Mouse (Mus musculus) bone marrow, adult 2 months (tissue): ENCODE results near the gene Tmem50a. TPM values are rescaled to one million over a fixed set of nuclear protein-coding genes. Genes with fewer than 3 reads are reported as not detected.
A peak's percentile ranks its signal among the peaks of the same experiment; 100 is the strongest.

Experiments
- H3K27ac ChIP-seq: fragments of 200-500 bp; 2 replicates; pipeline ENCODE4 v1.5.1; 2012; ENCODE audit warnings: low read depth, mild to moderate bottlenecking, control low read depth, inconsistent platforms, low read length; ENCODE audit not compliant: control insufficient read depth, poor library complexity, insufficient read depth
- H3K4me1 ChIP-seq: fragments of 200-500 bp; 2 replicates; pipeline ENCODE4 v1.6.1; 2011; ENCODE audit warnings: low read length; ENCODE audit not compliant: control insufficient read depth, insufficient read depth
- H3K4me3 ChIP-seq: fragments of 200-500 bp; replicated peaks from 2 replicates; pipeline ENCODE3; 2011; ENCODE audit warnings: mild to moderate bottlenecking, low read depth, low read length, control low read depth; ENCODE audit not compliant: control insufficient read depth
- CTCF ChIP-seq: fragments of 200-500 bp; IDR thresholded peaks from 2 replicates; pipeline ENCODE4 v1.5.1; 2011; ENCODE audit warnings: low read length, control low read depth; ENCODE audit not compliant: control insufficient read depth, insufficient read depth
- POLR2A ChIP-seq: fragments of 200-500 bp; IDR thresholded peaks from 2 replicates; pipeline ENCODE4 v1.6.1; 2011; ENCODE audit warnings: low read depth, mild to moderate bottlenecking, control low read depth, low read length, borderline replicate concordance; ENCODE audit not compliant: control insufficient read depth
- WGBS: fragments of 180-500 bp; shearing (Covaris S2); methylation state at CpG from one replicate; pipeline ENCODE4 v1.1.7; 2018; 5-methylcytosine and 5-hydroxymethylcytosine counted together
- polyA plus RNA-seq: library from polyadenylated mRNA; stranded (reverse); fragments of >200 nt; gene quantifications from 2 replicates; pipeline ENCODE4 v1.2.4, GENCODE M21; 2011; ENCODE audit warnings: low replicate concordance; ENCODE audit not compliant: missing spikeins, insufficient read depth, insufficient read length

Gene Tmem50a
- polyA plus RNA-seq, 1 experiment: 127 TPM

DNA sequence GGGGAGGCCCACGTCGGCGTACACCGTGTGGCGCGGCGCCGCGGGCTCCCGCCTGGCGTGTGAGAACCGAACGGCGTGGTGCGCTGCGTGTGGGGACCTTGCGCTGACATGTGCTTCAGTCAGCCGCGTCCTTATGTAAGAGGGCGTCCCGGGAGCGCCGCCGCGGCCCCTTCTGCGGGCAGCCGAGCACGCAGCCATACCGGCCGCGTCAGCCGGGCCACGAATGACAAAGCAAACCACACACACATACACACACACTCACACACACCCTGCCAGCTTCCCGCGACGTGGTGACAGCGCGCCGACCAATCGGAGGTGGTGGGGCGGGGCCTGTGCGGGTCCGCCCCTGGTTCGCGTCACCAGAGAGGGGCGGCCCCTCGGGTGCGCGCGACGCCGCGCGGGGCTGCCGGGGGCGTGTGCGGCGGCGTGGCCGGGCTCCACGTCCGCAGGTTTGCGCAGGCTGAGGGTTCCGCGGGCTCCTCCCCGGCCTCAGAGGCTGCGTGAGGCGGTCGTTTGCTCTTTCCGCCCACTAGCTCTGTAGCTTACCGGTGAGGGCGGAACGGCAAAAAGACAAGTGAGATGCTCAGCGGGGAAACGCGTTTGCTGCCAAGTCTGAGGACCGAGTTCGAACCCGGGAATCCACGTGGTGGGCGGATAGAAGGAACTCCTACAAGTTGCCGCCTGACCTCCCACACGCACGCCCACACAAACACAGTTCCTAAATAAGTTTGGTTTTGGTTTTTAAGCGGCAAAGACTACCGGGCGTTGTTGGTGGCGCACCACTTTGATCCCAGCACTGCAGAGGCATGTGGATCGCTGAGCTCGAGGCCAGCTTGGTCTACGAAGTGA lies 61.0 kb downstream of the Tmem50a start:
- under 1% methylated on average over 91 of the region's 91 CpGs for WGBS
- peak overlapping the region; percentile 99 for H3K4me3 ChIP-seq
- TF ChIP-seq CTCF (no peak), POLR2A (peak; percentile 60; the same call in 1 of the 2 replicates)
- H3K27ac ChIP-seq: peak overlapping the region; percentile 97
- no peaks in the 10 kb centered on the region; the same call in 1 of the 2 replicates for H3K4me1 ChIP-seq

DNA sequence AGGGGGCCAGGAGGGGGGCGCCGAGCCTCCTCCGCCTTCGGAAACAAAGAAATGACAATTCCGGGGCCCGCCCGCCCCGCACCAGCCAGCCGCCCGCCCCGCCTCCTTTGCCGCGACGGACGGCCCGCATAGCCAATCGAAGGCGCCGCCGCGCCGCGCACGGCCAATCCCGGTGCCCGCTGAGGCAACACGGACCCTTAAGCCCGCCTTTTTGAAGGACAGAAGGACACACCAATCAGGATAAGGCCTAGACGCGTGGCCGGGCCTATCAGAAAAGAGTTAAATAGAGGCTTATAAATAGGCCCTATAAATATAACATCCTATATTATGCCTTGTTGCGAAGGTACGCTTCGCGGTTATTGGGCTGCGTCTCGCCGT lies 61.6 kb downstream of the Tmem50a start, which contains the start of gene Maco1:
TSS of gene Maco1 (minus strand) at position 87 of the 378 bp plus-strand sequence.
- TF ChIP-seq CTCF: no peak
- peak; percentile 35; the same call in 1 of the 2 replicates for TF ChIP-seq POLR2A
- peaks cover 1% of the 10 kb centered on the region; the same call in 1 of the 2 replicates for H3K4me1 ChIP-seq

DNA sequence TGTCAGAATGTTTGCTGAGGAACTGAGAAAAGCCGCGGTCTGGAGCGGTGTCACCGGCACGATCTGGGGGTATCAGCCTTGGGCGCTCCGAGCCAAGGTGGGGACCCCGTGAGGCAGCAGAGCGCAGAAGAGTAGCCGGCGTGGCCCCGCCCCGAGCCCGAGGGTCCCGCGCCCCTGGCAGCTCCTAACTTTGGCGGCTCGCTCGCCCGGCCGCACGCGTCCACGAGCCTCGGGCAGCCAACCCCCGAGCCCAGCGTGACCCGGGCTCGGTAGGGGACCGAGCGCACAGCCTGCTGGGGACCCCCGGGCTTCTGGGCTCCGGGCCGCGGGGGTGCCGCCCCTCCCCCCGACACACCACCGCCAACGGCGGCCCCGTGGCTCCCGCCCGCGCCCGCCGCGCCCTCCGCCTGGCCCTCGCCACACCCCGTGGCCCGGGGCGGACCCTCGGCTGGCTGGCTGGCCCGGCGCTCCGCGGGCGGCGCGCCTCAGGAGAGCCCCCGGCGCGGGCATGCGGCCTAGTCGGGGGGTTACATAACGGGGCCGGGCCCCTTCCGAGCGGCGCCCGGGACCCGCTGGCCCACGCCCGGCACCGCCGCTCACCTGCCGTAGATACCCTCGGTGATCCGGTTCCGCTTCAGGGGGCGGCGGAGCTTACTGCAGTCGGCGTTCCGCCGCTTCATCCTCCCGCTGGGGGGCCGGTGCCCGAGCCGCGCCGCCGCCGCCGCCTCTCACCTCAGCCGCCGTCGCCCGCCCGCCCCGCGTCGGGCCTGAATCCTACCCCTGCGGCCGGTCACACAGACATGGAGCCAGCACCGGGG lies 62.2 kb downstream of the Tmem50a start:
- H3K27ac ChIP-seq: peak overlapping the region; percentile 71
- H3K4me1 ChIP-seq: peaks cover 2% of the 10 kb centered on the region; the same call in 1 of the 2 replicates
- under 1% methylated on average over 103 of the region's 106 CpGs for WGBS
- TF ChIP-seq POLR2A: no peak
- no peak for TF ChIP-seq CTCF
- peak overlapping the region; percentile 71 for H3K4me3 ChIP-seq

More for the DNA sequence above, 61.6 kb downstream of the Tmem50a start, which contains the start of gene Maco1:
- under 1% methylated on average over 38 of the region's 38 CpGs for WGBS
- peak within 1 kb of the TSS; percentile 97 for H3K27ac ChIP-seq
- H3K4me3 ChIP-seq: peak within 1 kb of the TSS; percentile 99

DNA sequence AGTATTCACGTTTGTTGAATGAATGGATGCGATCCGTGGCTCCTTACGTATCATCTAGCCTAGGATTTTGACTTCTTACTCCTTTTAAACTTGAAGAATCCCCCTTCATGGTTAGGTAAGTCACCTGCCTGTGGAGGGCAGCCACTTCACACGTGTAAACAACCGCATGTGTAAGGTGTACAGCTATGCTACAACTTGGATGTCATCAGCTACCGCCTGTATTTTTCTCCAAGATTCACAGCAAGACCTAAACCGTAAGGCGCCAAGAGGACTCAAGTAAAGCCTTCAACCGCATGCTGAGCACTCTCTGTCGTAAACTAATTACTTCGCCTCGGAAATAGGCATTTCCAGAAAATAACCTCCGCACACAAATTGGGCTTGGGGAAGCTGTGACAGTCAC lies 62.9 kb downstream of the Tmem50a start:
- WGBS: 10% methylated on average over 14 of the region's 14 CpGs
- Histone ChIP-seq H3K4me1 (peaks cover 2% of the 10 kb centered on the region; the same call in 1 of the 2 replicates), H3K27ac (no peak overlapping the region), H3K4me3 (peak overlapping the region; percentile 71)
- TF ChIP-seq POLR2A (no peak), CTCF (no peak)

DNA sequence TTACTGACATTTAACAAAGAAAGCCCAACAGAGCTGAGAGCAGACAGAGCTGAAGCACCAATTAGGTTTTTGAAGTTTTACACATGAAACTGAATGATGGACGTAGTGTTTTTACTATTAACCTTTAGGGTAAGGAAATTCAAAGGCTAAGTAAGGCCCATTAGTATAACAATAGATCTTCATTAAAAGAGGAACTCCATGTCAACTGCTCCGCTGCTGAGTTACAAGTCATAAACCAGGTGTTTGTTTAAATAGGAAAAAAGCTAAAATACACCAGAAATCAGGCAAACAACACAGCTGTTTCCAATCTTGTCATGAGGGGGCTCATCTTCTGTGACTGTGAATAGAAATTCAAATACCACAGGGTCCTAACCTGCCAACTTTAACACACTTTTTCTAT lies 63.6 kb downstream of the Tmem50a start:
- 34% methylated on average over 2 of the region's 2 CpGs for WGBS
- H3K27ac ChIP-seq: no peak overlapping the region
- H3K4me3 ChIP-seq: no peak overlapping the region
- TF ChIP-seq CTCF: no peak
- TF ChIP-seq POLR2A: no peak
- peaks cover 2% of the 10 kb centered on the region; the same call in 1 of the 2 replicates for H3K4me1 ChIP-seq

DNA sequence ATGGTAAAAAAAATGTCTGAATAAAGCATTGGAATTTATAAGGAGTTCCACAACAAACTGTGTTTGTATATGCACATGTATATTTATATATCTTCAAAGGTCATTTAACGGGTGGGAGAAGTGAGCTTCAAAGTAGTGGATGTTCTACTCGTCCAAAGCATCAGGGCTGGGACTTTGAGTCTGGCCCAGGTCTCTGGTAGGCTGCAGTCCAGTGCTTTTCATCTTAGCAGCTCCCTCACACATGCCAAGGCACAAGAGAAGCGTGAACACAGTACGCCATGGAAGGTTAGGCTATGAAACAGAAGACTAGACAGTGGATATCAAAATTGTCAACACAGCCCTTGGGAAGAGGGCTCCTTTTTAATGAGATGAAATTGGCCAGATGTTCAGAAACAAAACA lies 64.3 kb downstream of the Tmem50a start:
- peaks cover 2% of the 10 kb centered on the region; the same call in 1 of the 2 replicates for H3K4me1 ChIP-seq
- WGBS: 84% methylated on average over 4 of the region's 4 CpGs
- no peak overlapping the region for H3K27ac ChIP-seq
- H3K4me3 ChIP-seq: no peak overlapping the region
- TF ChIP-seq POLR2A (no peak), CTCF (no peak)

Other genes starting within 250 kb of the Tmem50a start
- gene Man1c1, start 210.7 kb downstream of the Tmem50a start, polyA plus RNA-seq: 2.7 and 7.3 TPM in 2 replicates
- 23.1 and 45.9 TPM in 2 replicates for gene Ldlrap1, start 147.0 kb downstream of the Tmem50a start, polyA plus RNA-seq
- 17.6 and 24.3 TPM in 2 replicates for gene Maco1, start 61.7 kb downstream of the Tmem50a start, polyA plus RNA-seq
- 147 and 211 TPM in 2 replicates for gene Rhd, start 50.5 kb downstream of the Tmem50a start, polyA plus RNA-seq
- 590 and 975 TPM in 2 replicates for gene Rsrp1, start 8.6 kb upstream of the Tmem50a start, polyA plus RNA-seq
- gene Syf2, start 15.9 kb upstream of the Tmem50a start, polyA plus RNA-seq: 113 and 165 TPM in 2 replicates
- 7.0 and 20.8 TPM in 2 replicates for gene Runx3, start 205.6 kb upstream of the Tmem50a start, polyA plus RNA-seq